Mouse (Mus musculus): ENCODE measurements around the gene Commd4. TPM values are rescaled to one million over a fixed set of nuclear protein-coding genes. Genes with fewer than 3 reads are reported as not detected.
A peak's percentile ranks its signal among the peaks of the same experiment; 100 is the strongest.

The Commd4 gene
- polyA plus RNA-seq, 1 experiment from 2014 or later: 111 TPM

GRCm38 (mm10) chr9:57158506-57158905 lies 375 bp upstream of the Commd4 start:
- Histone ChIP-seq H3K4me2 (ENCODE audit: low read depth, low read length) (peak overlapping the region; percentile 81), H3K4me1 (ENCODE audit: control insufficient read depth, insufficient read depth, low read length) (peaks cover 7% of the 10 kb centered on the region), H3K4me3 (ENCODE audit: low read length) (peak overlapping the region; percentile 58), H3K9ac (ENCODE audit: low read depth, low read length) (peak overlapping the region; percentile 68), H3K9me3 (ENCODE audit: control insufficient read depth, low read length) (no peaks in the 10 kb centered on the region), H3K27me3 (replicated peaks; ENCODE audit: control insufficient read depth, insufficient read depth, low read length) (no peaks in the 10 kb centered on the region), H3K27ac (ENCODE audit: low read length) (no peak overlapping the region), H3K36me3 (ENCODE audit: control insufficient read depth, insufficient read depth, low read length) (no peaks in the 10 kb centered on the region; the same call in 1 of the 2 replicates)
- WGBS: 35% methylated on average over 11 of the region's 11 CpGs
- peak; percentile 27; the same call in 1 of the 2 replicates for ATAC-seq

- 22% methylated on average over 13 of the region's 13 CpGs for WGBS
- H3K9ac ChIP-seq (ENCODE audit: low read depth, low read length): peak overlapping the region; percentile 68
- H3K27me3 ChIP-seq (replicated peaks; ENCODE audit: control insufficient read depth, insufficient read depth, low read length): no peaks in the 10 kb centered on the region
- H3K9me3 ChIP-seq (ENCODE audit: control insufficient read depth, low read length): no peaks in the 10 kb centered on the region
- ATAC-seq: no peak; the same call in 1 of the 2 replicates
- H3K4me1 ChIP-seq (ENCODE audit: control insufficient read depth, insufficient read depth, low read length): peaks cover 7% of the 10 kb centered on the region
- H3K27ac ChIP-seq (ENCODE audit: low read length): no peak overlapping the region
- no peaks in the 10 kb centered on the region; the same call in 1 of the 2 replicates for H3K36me3 ChIP-seq (ENCODE audit: control insufficient read depth, insufficient read depth, low read length)
- H3K4me3 ChIP-seq (ENCODE audit: low read length): peak overlapping the region; percentile 58
- peak overlapping the region; percentile 81 for H3K4me2 ChIP-seq (ENCODE audit: low read depth, low read length)
Observed at GRCm38 (mm10) chr9:57157499-57157898, 632 bp downstream of the Commd4 start.

- H3K27ac ChIP-seq (ENCODE audit: low read length): no peak overlapping the region
- peaks cover 7% of the 10 kb centered on the region for H3K4me1 ChIP-seq (ENCODE audit: control insufficient read depth, insufficient read depth, low read length)
- H3K9me3 ChIP-seq (ENCODE audit: control insufficient read depth, low read length): no peaks in the 10 kb centered on the region
- H3K4me2 ChIP-seq (ENCODE audit: low read depth, low read length): no peak overlapping the region
- WGBS: 85% methylated on average over 8 of the region's 8 CpGs
- H3K27me3 ChIP-seq (replicated peaks; ENCODE audit: control insufficient read depth, insufficient read depth, low read length): no peaks in the 10 kb centered on the region
- ATAC-seq: no peak
- no peaks in the 10 kb centered on the region; the same call in 1 of the 2 replicates for H3K36me3 ChIP-seq (ENCODE audit: control insufficient read depth, insufficient read depth, low read length)
- H3K9ac ChIP-seq (ENCODE audit: low read depth, low read length): no peak overlapping the region
- H3K4me3 ChIP-seq (ENCODE audit: low read length): no peak overlapping the region
Observed at GRCm38 (mm10) chr9:57156823-57157222, 1.3 kb downstream of the Commd4 start.

DNA sequence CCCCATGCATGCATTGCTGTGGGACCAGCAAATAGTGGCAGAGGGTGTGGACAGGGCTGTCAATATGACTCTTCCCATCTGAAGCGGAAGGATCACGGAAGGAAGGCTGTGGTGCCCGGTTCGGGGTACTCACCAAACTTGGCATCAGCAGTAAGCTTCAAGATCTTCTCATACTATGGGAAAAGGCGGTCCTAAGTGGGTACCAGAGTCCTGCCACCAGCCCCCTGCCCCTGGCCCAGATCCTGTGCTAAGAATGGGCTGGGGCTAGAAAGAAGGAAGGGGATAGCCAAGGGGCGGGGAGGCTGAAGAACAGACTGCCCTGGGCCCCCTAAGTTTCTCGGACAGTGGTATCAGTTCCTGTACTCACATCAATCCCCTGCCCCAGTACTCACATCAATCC lies 1.7 kb downstream of the Commd4 start:
- Histone ChIP-seq H3K9me3 (ENCODE audit: control insufficient read depth, low read length) (no peaks in the 10 kb centered on the region), H3K4me3 (ENCODE audit: low read length) (no peak overlapping the region), H3K4me1 (ENCODE audit: control insufficient read depth, insufficient read depth, low read length) (peaks cover 7% of the 10 kb centered on the region), H3K9ac (ENCODE audit: low read depth, low read length) (no peak overlapping the region), H3K36me3 (ENCODE audit: control insufficient read depth, insufficient read depth, low read length) (no peaks in the 10 kb centered on the region; the same call in 1 of the 2 replicates), H3K27ac (ENCODE audit: low read length) (no peak overlapping the region), H3K27me3 (replicated peaks; ENCODE audit: control insufficient read depth, insufficient read depth, low read length) (no peaks in the 10 kb centered on the region), H3K4me2 (ENCODE audit: low read depth, low read length) (no peak overlapping the region)
- no peak for ATAC-seq
- 95% methylated on average over 7 of the region's 7 CpGs for WGBS

- Histone ChIP-seq H3K4me1 (ENCODE audit: control insufficient read depth, insufficient read depth, low read length) (peaks cover 6% of the 10 kb centered on the region), H3K9ac (ENCODE audit: low read depth, low read length) (no peak overlapping the region), H3K27ac (ENCODE audit: low read length) (no peak overlapping the region), H3K9me3 (ENCODE audit: control insufficient read depth, low read length) (no peaks in the 10 kb centered on the region), H3K27me3 (replicated peaks; ENCODE audit: control insufficient read depth, insufficient read depth, low read length) (no peaks in the 10 kb centered on the region), H3K4me3 (ENCODE audit: low read length) (no peak overlapping the region), H3K4me2 (ENCODE audit: low read depth, low read length) (no peak overlapping the region), H3K36me3 (ENCODE audit: control insufficient read depth, insufficient read depth, low read length) (no peaks in the 10 kb centered on the region; the same call in 1 of the 2 replicates)
- no peak for ATAC-seq
- 47% methylated on average over 6 of the region's 6 CpGs for WGBS
Observed at GRCm38 (mm10) chr9:57152331-57152730, 5.8 kb downstream of the Commd4 start.

- Histone ChIP-seq H3K4me1 (ENCODE audit: control insufficient read depth, insufficient read depth, low read length) (peaks cover 11% of the 10 kb centered on the region), H3K9me3 (ENCODE audit: control insufficient read depth, low read length) (no peaks in the 10 kb centered on the region), H3K4me3 (ENCODE audit: low read length) (no peak overlapping the region), H3K9ac (ENCODE audit: low read depth, low read length) (no peak overlapping the region), H3K36me3 (ENCODE audit: control insufficient read depth, insufficient read depth, low read length) (no peaks in the 10 kb centered on the region), H3K27ac (ENCODE audit: low read length) (no peak overlapping the region), H3K4me2 (ENCODE audit: low read depth, low read length) (no peak overlapping the region), H3K27me3 (replicated peaks; ENCODE audit: control insufficient read depth, insufficient read depth, low read length) (no peaks in the 10 kb centered on the region)
- no peak for ATAC-seq
- WGBS: 89% methylated on average over 5 of the region's 5 CpGs
Observed at GRCm38 (mm10) chr9:57150192-57150591, 7.9 kb downstream of the Commd4 start.

GRCm38 (mm10) chr9:57149021-57149420 lies 9.1 kb downstream of the Commd4 start:
- Histone ChIP-seq H3K4me2 (ENCODE audit: low read depth, low read length) (peak overlapping the region; percentile 78), H3K27ac (ENCODE audit: low read length) (peak overlapping the region; percentile 93), H3K27me3 (replicated peaks; ENCODE audit: control insufficient read depth, insufficient read depth, low read length) (no peaks in the 10 kb centered on the region), H3K4me3 (ENCODE audit: low read length) (peak overlapping the region; percentile 66), H3K9ac (ENCODE audit: low read depth, low read length) (peak overlapping the region; percentile 81), H3K36me3 (ENCODE audit: control insufficient read depth, insufficient read depth, low read length) (no peaks in the 10 kb centered on the region), H3K9me3 (ENCODE audit: control insufficient read depth, low read length) (no peaks in the 10 kb centered on the region), H3K4me1 (ENCODE audit: control insufficient read depth, insufficient read depth, low read length) (peaks cover 11% of the 10 kb centered on the region)
- 62% methylated on average over 6 of the region's 6 CpGs for WGBS
- no peak for ATAC-seq

GRCm38 (mm10) chr9:57148144-57148878 lies 9.8 kb downstream of the Commd4 start, which contains the start of gene Neil1:
Gene Neil1, minus strand, starts transcription at chr9:57148305.
- Histone ChIP-seq H3K9ac (ENCODE audit: low read depth, low read length) (peak within 1 kb of the TSS; percentile 81), H3K4me2 (ENCODE audit: low read depth, low read length) (peak within 1 kb of the TSS; percentile 78), H3K27me3 (replicated peaks; ENCODE audit: control insufficient read depth, insufficient read depth, low read length) (no peaks in the 10 kb centered on the region), H3K4me3 (ENCODE audit: low read length) (peak within 1 kb of the TSS; percentile 66), H3K27ac (ENCODE audit: low read length) (peak within 1 kb of the TSS; percentile 93), H3K36me3 (ENCODE audit: control insufficient read depth, insufficient read depth, low read length) (no peaks in the 10 kb centered on the region), H3K9me3 (ENCODE audit: control insufficient read depth, low read length) (no peaks in the 10 kb centered on the region), H3K4me1 (ENCODE audit: control insufficient read depth, insufficient read depth, low read length) (peaks cover 11% of the 10 kb centered on the region)
- 1% methylated on average over 27 of the region's 27 CpGs for WGBS
- ATAC-seq: peak; percentile 96

GRCm38 (mm10) chr9:57147205-57148143 lies 10.7 kb downstream of the Commd4 start:
- H3K9ac ChIP-seq (ENCODE audit: low read depth, low read length): peak overlapping the region; percentile 81
- H3K4me1 ChIP-seq (ENCODE audit: control insufficient read depth, insufficient read depth, low read length): peaks cover 11% of the 10 kb centered on the region
- H3K27me3 ChIP-seq (replicated peaks; ENCODE audit: control insufficient read depth, insufficient read depth, low read length): no peaks in the 10 kb centered on the region
- peak overlapping the region; percentile 66 for H3K4me3 ChIP-seq (ENCODE audit: low read length)
- H3K4me2 ChIP-seq (ENCODE audit: low read depth, low read length): peak overlapping the region; percentile 78
- WGBS: 8% methylated on average over 19 of the region's 19 CpGs
- peaks cover 3% of the 10 kb centered on the region; the same call in 1 of the 2 replicates for H3K36me3 ChIP-seq (ENCODE audit: control insufficient read depth, insufficient read depth, low read length)
- peak overlapping the region; percentile 93 for H3K27ac ChIP-seq (ENCODE audit: low read length)
- H3K9me3 ChIP-seq (ENCODE audit: control insufficient read depth, low read length): no peaks in the 10 kb centered on the region
- peak; percentile 43 for ATAC-seq
